Mouse (Mus musculus) thymus, postnatal 0 days (tissue): ENCODE data around the gene Sema4d. TPM values are rescaled to one million over a fixed set of nuclear protein-coding genes. Genes with fewer than 3 reads are reported as not detected.

Source experiments
- DNase-seq: peaks from one replicate; pipeline ENCODE4 v3.0.0-alpha.2; 2015; ENCODE audit warnings: low spot score
- polyA plus RNA-seq: library from polyadenylated mRNA; unstranded; fragments of >200 nt; fragmentation: Nextera tagmentation; extraction: Ambion mirVana; gene quantifications from 2 replicates; pipeline ENCODE4 v1.2.1, GENCODE M21; 2015

Sema4d gene
- polyA plus RNA-seq, 1 experiment from 2014 or later, result 58.5 TPM

GRCm38 (mm10) chr13:51732097-51732664 is 61.4 kb downstream of the Sema4d start:
- no peak for DNase-seq

DNA sequence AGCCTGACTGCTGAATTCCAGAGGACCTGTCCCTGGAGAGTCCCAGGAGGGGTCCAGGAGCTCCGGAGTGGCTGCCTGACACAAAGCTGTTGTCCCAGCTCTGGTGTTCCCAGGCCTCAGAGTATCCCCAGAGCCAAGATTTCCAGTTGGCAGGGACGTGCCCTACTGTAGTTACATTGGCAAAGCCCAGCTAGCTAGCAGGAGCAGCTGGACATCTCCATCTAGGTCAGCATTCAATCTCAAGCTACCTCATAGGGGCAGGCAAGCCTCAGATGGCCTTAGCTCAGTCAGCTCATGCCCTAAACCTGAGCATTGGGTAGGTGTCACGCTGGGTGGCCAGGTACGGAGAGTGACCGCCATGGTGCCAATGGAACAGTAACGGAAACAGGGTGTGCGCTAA is 62.1 kb downstream of the Sema4d start:
- DNase-seq, result no peak

DNA sequence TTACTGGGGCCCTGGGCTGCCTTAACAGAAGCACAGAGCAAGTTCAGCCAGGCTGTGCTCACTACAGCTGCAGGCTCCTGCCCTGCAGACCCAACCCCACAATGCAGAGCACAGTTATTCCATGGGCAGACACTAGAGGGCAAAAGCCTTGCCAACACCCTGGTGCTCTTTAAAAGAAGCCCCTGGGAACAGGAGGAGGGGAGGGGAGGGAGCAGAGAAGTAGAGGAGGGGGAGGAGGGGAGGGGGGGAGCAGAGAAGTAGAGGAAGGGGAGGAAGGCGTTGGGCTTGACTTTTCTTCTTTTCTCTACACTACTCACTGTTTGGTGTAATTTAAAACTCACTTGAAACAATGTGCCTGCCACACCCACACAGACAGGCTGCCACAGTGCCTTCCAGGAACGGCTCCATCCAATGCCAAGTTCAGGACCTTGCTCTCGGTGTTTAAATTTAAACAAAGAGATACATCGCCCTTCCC is 63.6 kb downstream of the Sema4d start:
- DNase-seq, result peak; percentile 76

DNA sequence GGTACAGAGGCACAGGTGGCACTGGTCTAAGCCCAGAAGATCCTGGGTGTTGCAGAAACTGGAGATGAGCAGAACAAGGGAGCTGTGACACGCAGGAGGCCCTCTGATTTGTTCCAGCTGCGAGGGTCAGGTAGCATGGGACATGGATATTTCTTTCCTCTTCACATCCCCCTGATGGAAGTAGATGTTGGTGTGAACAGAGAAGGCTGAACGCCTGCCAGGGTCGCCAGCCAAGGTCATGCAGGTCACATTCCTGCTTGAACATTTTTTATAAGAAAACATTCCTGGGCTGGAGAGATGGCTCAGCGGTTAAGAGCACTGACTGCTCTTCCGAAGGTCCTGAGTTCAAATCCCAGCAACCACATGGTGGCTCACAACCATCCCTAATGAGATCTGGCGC is 66.2 kb downstream of the Sema4d start:
- no peak for DNase-seq

GRCm38 (mm10) chr13:51725926-51726574 is 67.5 kb downstream of the Sema4d start:
- DNase-seq, result no peak

GRCm38 (mm10) chr13:51725446-51725845 is 68.1 kb downstream of the Sema4d start:
- DNase-seq, result no peak

DNA sequence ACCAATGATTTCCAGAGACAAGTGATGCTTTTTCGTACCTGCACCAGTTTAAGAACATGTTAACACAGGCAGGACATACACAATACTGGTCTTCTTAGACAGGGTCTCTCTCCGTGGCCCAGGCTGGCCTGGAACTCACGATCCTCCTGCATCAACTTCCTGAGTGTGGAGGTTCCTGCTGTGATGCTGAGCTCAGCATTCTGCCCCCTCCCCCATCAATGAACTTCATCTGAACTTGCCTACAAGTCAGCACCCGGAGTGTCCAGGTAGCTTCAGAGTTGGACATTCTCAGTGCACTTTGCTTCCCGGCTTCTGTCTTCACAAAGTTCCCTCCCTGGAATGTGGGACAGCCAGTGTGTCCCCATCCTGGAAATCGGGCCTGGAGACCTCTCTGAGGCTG is 69.0 kb downstream of the Sema4d start:
- no peak for DNase-seq

- no peak for DNase-seq
Measured at GRCm38 (mm10) chr13:51723114-51723513, 70.4 kb downstream of the Sema4d start.

DNA sequence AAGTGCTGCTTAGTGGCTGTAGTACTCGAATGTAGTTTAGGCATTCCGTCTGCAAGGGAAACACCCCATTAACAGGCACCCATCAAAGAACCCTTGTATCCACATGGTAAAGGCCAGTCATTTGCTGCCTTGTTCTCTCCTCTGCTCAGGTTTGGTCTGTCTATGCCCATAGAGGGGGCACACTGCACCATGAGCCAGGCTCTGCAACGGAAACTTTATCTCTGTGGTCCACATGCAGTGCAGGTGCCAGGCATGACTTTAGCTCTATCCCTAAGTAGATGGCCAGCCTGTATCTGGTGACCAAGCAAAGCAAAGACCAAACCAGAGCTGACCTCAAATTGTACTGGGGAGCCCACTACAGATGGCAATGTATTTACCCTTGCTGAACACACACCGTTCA is 73.0 kb downstream of the Sema4d start:
- DNase-seq, result no peak

DNA sequence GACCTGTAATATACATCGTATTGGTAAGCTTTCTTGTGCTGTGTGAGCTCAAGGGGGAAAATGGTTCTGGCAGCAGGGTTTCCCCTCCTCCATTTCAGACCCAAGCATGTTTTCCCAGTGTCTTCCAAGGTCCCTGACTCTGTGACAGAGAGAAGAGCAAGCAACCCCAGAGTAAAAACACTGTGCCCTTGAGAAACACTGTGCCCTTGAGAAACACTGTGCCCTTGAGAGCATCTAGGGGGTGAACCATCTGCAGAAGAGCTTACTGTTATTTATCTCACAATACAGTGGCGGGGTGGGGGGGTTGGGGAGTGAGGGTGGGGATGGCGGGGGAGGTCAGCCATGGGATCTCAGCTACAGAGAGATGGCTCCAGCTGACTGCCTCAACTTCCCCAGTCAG is 74.3 kb downstream of the Sema4d start:
- DNase-seq, result no peak

- no peak for DNase-seq
Measured at GRCm38 (mm10) chr13:51716350-51717263, 76.9 kb downstream of the Sema4d start.

DNA sequence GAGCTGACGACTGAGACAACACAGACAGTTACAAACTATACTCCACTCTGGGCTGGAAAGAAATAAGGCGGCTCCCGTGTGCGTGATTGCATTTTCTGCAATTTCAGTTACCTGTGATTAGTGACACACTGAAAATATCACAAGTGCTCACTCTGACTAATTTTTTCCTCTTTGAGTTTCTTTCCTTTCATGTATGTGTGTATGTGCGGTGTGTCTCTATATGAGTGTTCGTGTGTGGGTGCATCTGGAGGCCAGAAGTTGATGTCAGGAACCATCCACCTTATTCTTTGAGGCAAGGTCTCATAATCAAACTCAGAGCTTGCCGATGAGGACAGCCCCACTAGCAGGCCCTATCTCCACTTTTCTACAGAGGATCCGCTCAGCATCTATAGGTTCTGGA is 81.5 kb downstream of the Sema4d start:
- DNase-seq, result no peak

- no peak for DNase-seq
Measured at GRCm38 (mm10) chr13:51710738-51711137, 82.8 kb downstream of the Sema4d start.

GRCm38 (mm10) chr13:51705882-51706854 is 87.4 kb downstream of the Sema4d start:
- no peak for DNase-seq

- DNase-seq, result no peak
Measured at GRCm38 (mm10) chr13:51703893-51704292, 89.7 kb downstream of the Sema4d start.

DNA sequence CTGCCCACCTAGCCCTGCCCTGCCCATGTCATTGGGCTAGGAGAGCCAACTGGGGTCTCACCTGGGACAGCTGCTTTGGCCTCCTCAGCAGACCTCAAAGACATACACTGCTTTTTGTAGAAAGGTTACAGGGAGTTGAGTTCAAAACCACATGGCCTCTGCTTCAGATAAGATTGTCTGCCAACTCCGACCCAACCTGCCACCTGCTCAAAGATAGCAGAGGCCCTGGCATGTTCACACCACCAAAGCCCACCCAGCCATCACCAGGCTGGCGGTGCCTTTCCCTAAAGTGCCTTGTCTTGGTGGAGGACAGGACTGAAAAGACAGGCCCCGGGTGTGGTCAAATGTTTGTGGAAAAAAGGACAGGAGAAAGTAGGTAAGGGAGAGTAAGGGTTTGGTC is 95.2 kb downstream of the Sema4d start:
- DNase-seq, result no peak

DNA sequence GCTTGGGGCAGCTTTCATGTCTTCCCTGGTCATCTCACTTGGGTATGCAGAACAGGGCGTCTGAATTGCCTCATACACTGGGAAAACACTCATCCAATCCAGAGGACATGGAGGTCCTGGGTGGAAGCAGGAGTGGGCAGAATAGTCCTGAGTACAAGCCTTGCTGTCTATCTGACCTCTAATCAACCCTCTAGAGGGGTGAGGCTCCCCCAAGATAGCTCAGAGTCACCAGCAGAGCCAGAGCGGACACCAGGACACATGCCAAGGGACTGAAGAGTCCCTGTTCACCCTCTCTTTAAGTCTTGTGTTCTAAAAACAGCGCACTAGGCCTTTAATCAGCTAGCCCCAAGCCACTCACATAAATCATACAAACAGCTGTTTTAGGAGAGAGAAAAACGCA is 95.7 kb downstream of the Sema4d start:
- no peak for DNase-seq

DNA sequence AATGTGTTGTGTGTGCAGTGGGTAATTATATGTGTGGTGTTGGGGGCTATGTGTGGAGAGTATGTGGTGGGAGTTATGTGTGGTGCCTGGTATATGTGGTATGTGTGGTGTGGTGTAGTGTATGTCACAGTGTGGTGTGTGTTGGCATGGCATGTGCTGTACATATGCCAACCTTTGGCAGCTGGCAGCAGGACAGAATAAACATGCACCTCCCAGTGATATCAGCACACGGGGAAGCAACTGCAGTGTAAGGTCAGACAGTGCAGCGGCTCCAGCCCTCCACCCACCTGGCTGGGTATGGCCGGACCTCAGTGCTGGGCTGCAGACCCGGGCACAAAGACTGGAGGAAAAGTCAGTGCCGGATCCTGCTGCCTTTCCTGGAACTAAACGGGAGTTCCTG is 96.1 kb downstream of the Sema4d start:
- DNase-seq, result no peak

DNA sequence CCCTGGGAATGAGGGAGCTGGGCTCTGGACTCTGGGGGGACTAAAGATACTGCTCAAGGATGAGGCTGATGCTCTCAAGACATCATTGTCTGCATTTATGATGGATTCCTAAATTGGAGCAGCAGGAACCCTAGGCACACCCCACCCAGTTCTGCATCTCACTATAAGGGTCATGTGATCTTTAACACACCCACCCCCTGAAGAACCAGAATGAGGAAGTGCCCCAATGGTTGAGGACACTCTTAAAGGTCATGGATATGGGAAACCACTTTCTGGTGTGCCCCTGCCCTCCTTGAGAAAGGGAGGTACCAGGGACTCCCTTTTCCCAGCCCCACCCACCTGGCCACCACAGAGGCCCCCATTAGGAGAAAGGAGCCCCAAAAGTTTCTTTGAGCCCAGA is 97.1 kb downstream of the Sema4d start:
- DNase-seq, result no peak

DNA sequence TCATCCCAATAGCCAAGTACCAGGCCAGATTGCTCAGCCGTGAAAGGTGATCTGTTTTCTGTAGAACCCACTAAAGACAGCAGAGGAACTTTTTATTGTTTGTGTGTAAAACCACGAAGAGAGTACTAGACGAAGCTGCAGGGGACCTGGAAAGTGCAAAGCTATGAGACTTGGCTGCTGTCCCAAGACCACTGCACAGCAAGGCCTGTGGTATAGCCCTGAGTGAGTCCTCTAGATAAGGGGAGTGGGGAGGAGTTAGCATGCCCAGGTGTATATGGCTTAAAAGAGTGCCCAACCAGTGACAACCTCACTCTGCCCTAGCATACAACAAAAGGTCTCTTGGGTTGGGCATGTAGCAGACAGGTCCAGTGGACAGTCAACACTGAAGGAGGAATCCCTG is 104.9 kb downstream of the Sema4d start:
- DNase-seq, result no peak

GRCm38 (mm10) chr13:51686966-51687365 is 106.6 kb downstream of the Sema4d start:
- DNase-seq, result no peak
